Mouse (Mus musculus) liver, adult 2 months (tissue): Measurements from ENCODE around the gene Srsf1.

Experiments
- CTCF ChIP-seq: fragments of 200-500 bp; IDR thresholded peaks from 2 replicates; pipeline ENCODE4 v1.5.1; 2011; ENCODE audit warnings: low read depth, low read length, control low read depth
- POLR2A ChIP-seq: fragments of 200-500 bp; IDR thresholded peaks from 2 replicates; pipeline ENCODE4 v1.6.1; 2011; ENCODE audit warnings: low read length, control low read depth; ENCODE audit not compliant: insufficient read depth; ENCODE audit errors: extremely low read depth

DNA sequence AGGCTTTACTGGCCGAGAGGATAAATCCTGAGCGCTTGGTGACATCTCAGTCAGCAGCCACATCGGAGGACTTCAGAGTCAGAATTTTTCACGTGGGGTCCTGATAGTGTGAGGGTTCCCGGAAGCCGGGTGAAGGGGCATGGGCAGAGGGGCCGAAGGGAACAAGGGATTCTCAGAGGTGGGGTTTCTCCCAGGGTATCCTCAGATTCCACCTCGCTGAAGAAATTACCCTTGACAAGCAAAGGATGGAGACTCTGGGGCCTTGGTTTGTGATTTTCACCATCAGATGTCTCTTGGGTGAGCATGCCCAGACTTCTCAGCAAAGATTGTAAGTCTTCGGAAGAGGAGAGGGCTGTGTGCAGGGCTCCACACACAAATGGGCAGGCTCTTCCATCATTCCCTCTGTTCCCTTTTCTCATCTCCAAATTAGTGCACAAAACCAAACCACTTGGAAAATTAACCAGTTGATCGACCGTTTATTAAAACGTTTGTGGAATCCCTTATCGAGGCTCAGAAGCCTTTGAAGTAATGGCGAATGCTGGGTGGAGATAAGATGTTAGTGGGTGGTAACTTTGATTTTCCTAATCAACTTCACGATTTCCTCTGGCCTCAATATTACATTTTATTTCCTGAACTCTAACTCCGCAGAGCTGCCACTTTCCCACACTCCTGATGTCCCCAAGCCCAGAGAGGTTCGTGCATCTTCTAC, 51.0 kb downstream of the Srsf1 start, which contains the start of gene Cuedc1:
- TF ChIP-seq POLR2A (no peak), CTCF (no peak)
